Mouse (Mus musculus) layer of hippocampus, postnatal 10 days (tissue): ENCODE results near the gene Akap13. TPM values are rescaled to one million over a fixed set of nuclear protein-coding genes. Genes with fewer than 3 reads are reported as not detected.

ENCODE experiments used
- DNase-seq, 2 experiments: peaks; one replicate each; pipeline ENCODE4 v3.0.0; 2021; ENCODE audit warnings: low spot score in 2 of 2
- long read RNA-seq: library from polyadenylated mRNA; stranded (forward); transcript quantifications from one replicate; pipeline ENCODE4 v2.0.0, GENCODE M21; 2023
- total RNA-seq, 2 experiments: library from RNA; stranded (reverse); gene quantifications; 2 replicates each; pipeline ENCODE4 v1.2.3; 2021

Akap13 gene
- total RNA-seq, result 10 to 100 TPM; 53.5 to 57.1 TPM
- long read RNA-seq, partial matches to known transcripts, result 3 of 8 reads
- long read RNA-seq, other reads (novel, unspliced or antisense), result 5 of 8 reads

- peak; percentile 96 to 98 for DNase-seq
Observed at GRCm38 (mm10) chr7:75455223-75456151, at the start of gene Akap13. Gene Akap13, plus strand, starts transcription at chr7:75455534.

- no peak for DNase-seq
Observed at GRCm38 (mm10) chr7:75410641-75411040, 44.7 kb upstream of the Akap13 start.

- DNase-seq, result no peak
Observed at GRCm38 (mm10) chr7:75411226-75411625, 44.1 kb upstream of the Akap13 start.

GRCm38 (mm10) chr7:75412011-75412510 lies 43.3 kb upstream of the Akap13 start:
- DNase-seq, result no peak

GRCm38 (mm10) chr7:75412568-75412967 lies 42.8 kb upstream of the Akap13 start:
- DNase-seq, result no peak

- no peak for DNase-seq
Observed at GRCm38 (mm10) chr7:75413903-75414302, 41.4 kb upstream of the Akap13 start.

- no peak for DNase-seq
Observed at GRCm38 (mm10) chr7:75414316-75414715, 41.0 kb upstream of the Akap13 start.

- no peak for DNase-seq
Observed at GRCm38 (mm10) chr7:75415166-75415881, 40.0 kb upstream of the Akap13 start.

GRCm38 (mm10) chr7:75415882-75416585 lies 39.3 kb upstream of the Akap13 start:
- no peak for DNase-seq

GRCm38 (mm10) chr7:75420927-75421326 lies 34.4 kb upstream of the Akap13 start:
- DNase-seq, result no peak

GRCm38 (mm10) chr7:75424121-75424520 lies 31.2 kb upstream of the Akap13 start:
- no peak for DNase-seq

- DNase-seq, result no peak
Observed at GRCm38 (mm10) chr7:75427322-75427721, 28.0 kb upstream of the Akap13 start.

- no peak for DNase-seq
Observed at GRCm38 (mm10) chr7:75428913-75429312, 26.4 kb upstream of the Akap13 start.

- no peak for DNase-seq
Observed at GRCm38 (mm10) chr7:75430550-75430949, 24.8 kb upstream of the Akap13 start.

GRCm38 (mm10) chr7:75431043-75431442 lies 24.3 kb upstream of the Akap13 start:
- DNase-seq, result no peak

- no peak for DNase-seq
Observed at GRCm38 (mm10) chr7:75432046-75432445, 23.3 kb upstream of the Akap13 start.

GRCm38 (mm10) chr7:75436413-75437174 lies 18.7 kb upstream of the Akap13 start:
- DNase-seq, result no peak

GRCm38 (mm10) chr7:75439570-75439969 lies 15.8 kb upstream of the Akap13 start:
- no peak for DNase-seq

GRCm38 (mm10) chr7:75440241-75440640 lies 15.1 kb upstream of the Akap13 start:
- no peak for DNase-seq

- DNase-seq, result no peak
Observed at GRCm38 (mm10) chr7:75441947-75442346, 13.4 kb upstream of the Akap13 start.
